Mouse (Mus musculus): Measurements from ENCODE around the gene Olfr995.

Olfr995 gene

GRCm38 (mm10) chr2:85443539-85443938, at the start of gene Olfr995:
Gene Olfr995 (minus strand): TSS chr2:85443639.
- DNase-seq (ENCODE audit: low read depth): no peak

- DNase-seq (ENCODE audit: low read depth): no peak
Observed at GRCm38 (mm10) chr2:85490396-85490795, 47.0 kb upstream of the Olfr995 start.

GRCm38 (mm10) chr2:85466801-85467325, 23.4 kb upstream of the Olfr995 start:
- no peak for DNase-seq (ENCODE audit: low read depth)

- no peak for DNase-seq (ENCODE audit: low read depth)
Observed at GRCm38 (mm10) chr2:85442546-85442945, 893 bp downstream of the Olfr995 start.

GRCm38 (mm10) chr2:85436351-85436750, 7.1 kb downstream of the Olfr995 start, which contains the start of gene Olfr994:
Gene Olfr994 (minus strand): TSS chr2:85436451.
- no peak for DNase-seq (ENCODE audit: low read depth)

GRCm38 (mm10) chr2:85425893-85426292, 17.5 kb downstream of the Olfr995 start:
- no peak for DNase-seq (ENCODE audit: low read depth)

- no peak for DNase-seq (ENCODE audit: low read depth)
Observed at GRCm38 (mm10) chr2:85414777-85415176, 28.7 kb downstream of the Olfr995 start, which contains the start of gene Olfr993. Gene Olfr993 (minus strand): TSS chr2:85414877.

GRCm38 (mm10) chr2:85409369-85409768, 34.1 kb downstream of the Olfr995 start, which contains the start of gene Olfr992:
Gene Olfr992 (minus strand): TSS chr2:85409469.
- DNase-seq (ENCODE audit: low read depth): no peak
